Mouse (Mus musculus) urinary bladder, adult 2 months (tissue): ENCODE data around the gene Ypel5. TPM values are rescaled to one million over a fixed set of nuclear protein-coding genes. Genes with fewer than 3 reads are reported as not detected.

Experiments
- DNase-seq: peaks from one replicate; pipeline ENCODE4 v3.0.0; 2022; ENCODE audit warnings: low spot score
- polyA plus RNA-seq: library from polyadenylated mRNA; depleted of rRNA; stranded (reverse); fragments of >200 nt; gene quantifications from 2 replicates; pipeline ENCODE4 v1.2.3, GENCODE M21; 2012; rRNA removed

Gene Ypel5
- 55.2 and 59.0 TPM in 2 replicates for polyA plus RNA-seq

GRCm38 (mm10) chr17:72836158-72837115 lies at the start of gene Ypel5:
TSS of gene Ypel5 (plus strand) at chr17:72836453.
- peak; percentile 97 for DNase-seq

GRCm38 (mm10) chr17:72787886-72788436 lies 48.3 kb upstream of the Ypel5 start:
- no peak for DNase-seq

- DNase-seq, result no peak
Measured at GRCm38 (mm10) chr17:72793278-72793677, 43.0 kb upstream of the Ypel5 start.

- DNase-seq, result no peak
Measured at GRCm38 (mm10) chr17:72794660-72795059, 41.6 kb upstream of the Ypel5 start.

GRCm38 (mm10) chr17:72795392-72796047 lies 40.7 kb upstream of the Ypel5 start:
- no peak for DNase-seq

GRCm38 (mm10) chr17:72796506-72796905 lies 39.7 kb upstream of the Ypel5 start:
- DNase-seq, result no peak

GRCm38 (mm10) chr17:72797867-72798266 lies 38.4 kb upstream of the Ypel5 start:
- no peak for DNase-seq

- no peak for DNase-seq
Measured at GRCm38 (mm10) chr17:72809942-72810654, 26.2 kb upstream of the Ypel5 start.

GRCm38 (mm10) chr17:72813419-72814315 lies 22.6 kb upstream of the Ypel5 start:
- DNase-seq, result peak; percentile 41

- no peak for DNase-seq
Measured at GRCm38 (mm10) chr17:72817574-72817973, 18.7 kb upstream of the Ypel5 start.

GRCm38 (mm10) chr17:72819714-72820113 lies 16.5 kb upstream of the Ypel5 start:
- DNase-seq, result no peak

- no peak for DNase-seq
Measured at GRCm38 (mm10) chr17:72820425-72820824, 15.8 kb upstream of the Ypel5 start.

GRCm38 (mm10) chr17:72821923-72822322 lies 14.3 kb upstream of the Ypel5 start:
- no peak for DNase-seq

GRCm38 (mm10) chr17:72826916-72827534 lies 9.2 kb upstream of the Ypel5 start:
- no peak for DNase-seq

- no peak for DNase-seq
Measured at GRCm38 (mm10) chr17:72828027-72828678, 8.1 kb upstream of the Ypel5 start.

- DNase-seq, result no peak
Measured at GRCm38 (mm10) chr17:72828687-72829086, 7.6 kb upstream of the Ypel5 start.

- peak; percentile 94 for DNase-seq
Measured at GRCm38 (mm10) chr17:72837140-72837712, 973 bp downstream of the Ypel5 start.

- no peak for DNase-seq
Measured at GRCm38 (mm10) chr17:72837824-72838474, 1.7 kb downstream of the Ypel5 start.

- DNase-seq, result no peak
Measured at GRCm38 (mm10) chr17:72839000-72839399, 2.7 kb downstream of the Ypel5 start.
